ENCODE assay signal across 9 mouse cellular contexts in genomic region chr2:32538461-32538860, GRCm38 (mm10). TPM values are rescaled to one million over a fixed set of nuclear protein-coding genes. Genes with fewer than 3 reads are reported as not detected.
DNase-seq lines count a peak whose midpoint lies in the region; ATAC-seq lines count a peak whose summit lies in the region.
"Had no signal": no experiment of that assay in that cellular context is flagged by ENCODE, and none has a peak within 500 bp of the region (broad histone marks: within the 10 kb centered on the region; RNA-seq: fewer than 3 reads in every experiment).

No protein-coding gene starts in this region.

- peak; percentile 47 for DNase-seq in layer of hippocampus, adult 9-11 months
- DNase-seq in layer of hippocampus, postnatal 14 days (ENCODE audit: low spot score in 2 of 2), result no peak
- DNase-seq in gastrocnemius, postnatal 36 days, result no peak
- DNase-seq in left cerebral cortex, adult 9 months (ENCODE audit: low spot score in 2 of 2), result no peak
- DNase-seq in layer of hippocampus, adult 8-10 months (ENCODE audit: low spot score in 2 of 2), result no peak

- ATAC-seq in embryonic facial prominence, embryonic 15.5 days (ENCODE audit: insufficient number of reproducible peaks, low FRiP score, low TSS enrichment, low read depth), result no peak
- no peak for ATAC-seq in hindbrain, embryonic 16.5 days
- no peak for ATAC-seq in midbrain, embryonic 16.5 days

- H3K4me2 ChIP-seq in embryonic facial prominence, embryonic 15.5 days (replicated peaks), result peak overlapping the region; percentile 74
- peak overlapping the region; percentile 85 for H3K4me2 ChIP-seq in hindbrain, embryonic 16.5 days (ENCODE audit: low read length)
- peak overlapping the region; percentile 88 for H3K4me2 ChIP-seq in midbrain, embryonic 16.5 days (ENCODE audit: low read length)

- H3K27ac ChIP-seq in embryonic facial prominence, embryonic 15.5 days (replicated peaks), result peak overlapping the region; percentile 95
- H3K27ac ChIP-seq in hindbrain, embryonic 16.5 days (ENCODE audit: low read depth, low read length), result no peak overlapping the region
- no peak overlapping the region for H3K27ac ChIP-seq in midbrain, embryonic 16.5 days (ENCODE audit: low read length)

- peak overlapping the region; percentile 62; the same call in 1 of the 2 replicates for H3K4me3 ChIP-seq in embryonic facial prominence, embryonic 15.5 days (replicated peaks)
- H3K4me3 ChIP-seq in hindbrain, embryonic 16.5 days (ENCODE audit: low read length), result peak overlapping the region; percentile 88; the same call in 1 of the 2 replicates
- no peak overlapping the region for H3K4me3 ChIP-seq in midbrain, embryonic 16.5 days (ENCODE audit: low read depth, low read length)

- H3K27me3 ChIP-seq in embryonic facial prominence, embryonic 15.5 days, result no peaks in the 10 kb centered on the region
- H3K27me3 ChIP-seq in hindbrain, embryonic 16.5 days (replicated peaks; ENCODE audit: control insufficient read depth, insufficient read depth, low read length), result no peaks in the 10 kb centered on the region
- no peaks in the 10 kb centered on the region for H3K27me3 ChIP-seq in midbrain, embryonic 16.5 days (ENCODE audit: control insufficient read depth, insufficient read depth, low read depth, low read length)

- intact Hi-C loops in gastrocnemius, postnatal 36 days (cut with DNase I), result no loop called here

- H3K9me3 ChIP-seq in embryonic facial prominence, embryonic 15.5 days (replicated peaks), result no peaks in the 10 kb centered on the region
- no peaks in the 10 kb centered on the region for H3K9me3 ChIP-seq in hindbrain, embryonic 16.5 days (ENCODE audit: control insufficient read depth, low read length)
- no peaks in the 10 kb centered on the region for H3K9me3 ChIP-seq in midbrain, embryonic 16.5 days (replicated peaks; ENCODE audit: control insufficient read depth, low read length, poor library complexity, severe bottlenecking)

- no peak overlapping the region for H3K9ac ChIP-seq in embryonic facial prominence, embryonic 15.5 days
- no peak overlapping the region for H3K9ac ChIP-seq in hindbrain, embryonic 16.5 days (ENCODE audit: low read depth, low read length)
- no peak overlapping the region for H3K9ac ChIP-seq in midbrain, embryonic 16.5 days (ENCODE audit: low read depth, low read length)

- peaks cover 84% of the 10 kb centered on the region for H3K4me1 ChIP-seq in embryonic facial prominence, embryonic 15.5 days
- H3K4me1 ChIP-seq in hindbrain, embryonic 16.5 days (ENCODE audit: control insufficient read depth, insufficient read depth, low read depth, low read length), result peaks cover 51% of the 10 kb centered on the region
- peaks cover 42% of the 10 kb centered on the region for H3K4me1 ChIP-seq in midbrain, embryonic 16.5 days (ENCODE audit: control insufficient read depth, insufficient read depth, low read length)

- 50% methylated on average over 4 of the region's 4 CpGs for WGBS in embryonic facial prominence, embryonic 15.5 days
- WGBS in hindbrain, embryonic 16.5 days, result 57% methylated on average over 4 of the region's 4 CpGs
- 60% methylated on average over 4 of the region's 4 CpGs for WGBS in midbrain, embryonic 16.5 days

- no peaks in the 10 kb centered on the region for H3K36me3 ChIP-seq in embryonic facial prominence, embryonic 15.5 days
- H3K36me3 ChIP-seq in hindbrain, embryonic 16.5 days (ENCODE audit: control insufficient read depth, insufficient read depth, low read length), result no peaks in the 10 kb centered on the region
- H3K36me3 ChIP-seq in midbrain, embryonic 16.5 days (ENCODE audit: control insufficient read depth, insufficient read depth, low read length), result no peaks in the 10 kb centered on the region

RNA-seq across cellular contexts. Expression of gene Fam102a, which starts 3.3 kb away (rescaled TPM):
- 10 to 100 TPM; 50.2 to 52.9 TPM for total RNA-seq in layer of hippocampus, postnatal 14 days (2021)
- 19.5 and 21.0 TPM in 2 replicates for polyA plus RNA-seq in embryonic facial prominence, embryonic 15.5 days (2015; fragmentation: Nextera tagmentation; extraction: Ambion mirVana)
- polyA plus RNA-seq in hindbrain, embryonic 16.5 days (2015; fragmentation: Nextera tagmentation; extraction: Ambion mirVana), result 7.3 and 7.9 TPM in 2 replicates
- 5.0 and 5.9 TPM in 2 replicates for polyA plus RNA-seq in midbrain, embryonic 16.5 days (2015; fragmentation: Nextera tagmentation; extraction: Ambion mirVana)
- 1 to 10 TPM; 2.6 to 2.7 TPM for total RNA-seq in gastrocnemius, postnatal 36 days (2021)
- total RNA-seq in layer of hippocampus, adult 8-10 months (2022), result 10 to 100 TPM; 69.9 to 81.1 (median 75.7) TPM

RNA-seq across cellular contexts. Expression of gene Dpm2, which starts 32.2 kb away (rescaled TPM):
- 10 to 100 TPM; 78.8 to 90.1 TPM for total RNA-seq in layer of hippocampus, postnatal 14 days (2021)
- 113 and 119 TPM in 2 replicates for polyA plus RNA-seq in embryonic facial prominence, embryonic 15.5 days (2015; fragmentation: Nextera tagmentation; extraction: Ambion mirVana)
- 142 and 150 TPM in 2 replicates for polyA plus RNA-seq in hindbrain, embryonic 16.5 days (2015; fragmentation: Nextera tagmentation; extraction: Ambion mirVana)
- polyA plus RNA-seq in midbrain, embryonic 16.5 days (2015; fragmentation: Nextera tagmentation; extraction: Ambion mirVana), result 136 TPM in 2 replicates
- 10 to 100 TPM; 10.3 to 11.0 TPM for total RNA-seq in gastrocnemius, postnatal 36 days (2021)
- 10 to 100 TPM; 73.1 to 87.1 (median 74.8) TPM for total RNA-seq in layer of hippocampus, adult 8-10 months (2022)

RNA-seq across cellular contexts. Expression of gene Pip5kl1, which starts 36.1 kb away (rescaled TPM):
- total RNA-seq in layer of hippocampus, postnatal 14 days (2021), result 1 to 10 TPM; 4.4 to 7.2 TPM
- 0.53 and 0.94 TPM in 2 replicates for polyA plus RNA-seq in embryonic facial prominence, embryonic 15.5 days (2015; fragmentation: Nextera tagmentation; extraction: Ambion mirVana)
- 16.9 and 20.4 TPM in 2 replicates for polyA plus RNA-seq in hindbrain, embryonic 16.5 days (2015; fragmentation: Nextera tagmentation; extraction: Ambion mirVana)
- 14.5 and 17.1 TPM in 2 replicates for polyA plus RNA-seq in midbrain, embryonic 16.5 days (2015; fragmentation: Nextera tagmentation; extraction: Ambion mirVana)
- not detected for total RNA-seq in gastrocnemius, postnatal 36 days (2021)
- 1 to 10 TPM; 4.0 to 5.2 (median 4.5) TPM for total RNA-seq in layer of hippocampus, adult 8-10 months (2022)

RNA-seq across cellular contexts. Expression of gene 9430097D07Rik, which starts 37.0 kb away (rescaled TPM):
- under 1 TPM; 0.44 to 0.93 TPM for total RNA-seq in layer of hippocampus, postnatal 14 days (2021)
- polyA plus RNA-seq in embryonic facial prominence, embryonic 15.5 days (2015; fragmentation: Nextera tagmentation; extraction: Ambion mirVana), result 0.11 and 0.12 TPM in 2 replicates
- polyA plus RNA-seq in hindbrain, embryonic 16.5 days (2015; fragmentation: Nextera tagmentation; extraction: Ambion mirVana), result 0.72 and 1.6 TPM in 2 replicates
- 0.52 and 1.1 TPM in 2 replicates for polyA plus RNA-seq in midbrain, embryonic 16.5 days (2015; fragmentation: Nextera tagmentation; extraction: Ambion mirVana)
- total RNA-seq in gastrocnemius, postnatal 36 days (2021), result not detected
- under 1 TPM; 0.23 to 0.74 (median 0.40) TPM for total RNA-seq in layer of hippocampus, adult 8-10 months (2022)
- polyA plus RNA-seq: gonadal fat pad, adult 2 months had no signal

RNA-seq across cellular contexts. Expression of gene St6galnac4, which starts 48.4 kb away (rescaled TPM):
- 10 to 100 TPM; 41.7 to 42.1 TPM for total RNA-seq in layer of hippocampus, postnatal 14 days (2021)
- polyA plus RNA-seq in embryonic facial prominence, embryonic 15.5 days (2015; fragmentation: Nextera tagmentation; extraction: Ambion mirVana), result 34.8 and 36.5 TPM in 2 replicates
- 49.6 and 54.3 TPM in 2 replicates for polyA plus RNA-seq in hindbrain, embryonic 16.5 days (2015; fragmentation: Nextera tagmentation; extraction: Ambion mirVana)
- polyA plus RNA-seq in midbrain, embryonic 16.5 days (2015; fragmentation: Nextera tagmentation; extraction: Ambion mirVana), result 33.4 and 39.0 TPM in 2 replicates
- total RNA-seq in gastrocnemius, postnatal 36 days (2021), result 10 to 100 TPM; 14.1 to 21.7 TPM
- 10 to 100 TPM; 36.1 to 48.6 (median 40.3) TPM for total RNA-seq in layer of hippocampus, adult 8-10 months (2022)

Comparison
In these comparisons a context has a peak if more than half of its experiments do, and no peak if none do; other contexts are left out.
1. RNA of gene Fam102a, which starts 3.3 kb away (total RNA-seq): 69.9 to 81.1 TPM in layer of hippocampus, adult 8-10 months and 50.2 to 52.9 TPM in layer of hippocampus, postnatal 14 days; 2.6 to 2.7 TPM in gastrocnemius, postnatal 36 days; every median in the first group is over 10 times any median in the second.
2. RNA of gene Dpm2, which starts 32.2 kb away (total RNA-seq): 78.8 to 90.1 TPM in layer of hippocampus, postnatal 14 days and 73.1 to 87.1 TPM in layer of hippocampus, adult 8-10 months; 10.3 to 11.0 TPM in gastrocnemius, postnatal 36 days; every median in the first group is over 4 times any median in the second.
3. RNA of gene Pip5kl1, which starts 36.1 kb away (total RNA-seq): 4.4 to 7.2 TPM in layer of hippocampus, postnatal 14 days and 4.0 to 5.2 TPM in layer of hippocampus, adult 8-10 months; not detected in gastrocnemius, postnatal 36 days; every median in the first group is over 4 times any median in the second.
4. Peak in every context shown above with its lines, with median percentiles within 50 percentile points of each other: H3K4me2 ChIP-seq.